Mouse (Mus musculus) CH12.LX (cell line): ENCODE results near the gene Slc25a28. TPM values are rescaled to one million over a fixed set of nuclear protein-coding genes. Genes with fewer than 3 reads are reported as not detected.

Source experiments
- DNase-seq: peaks from one replicate; pipeline ENCODE4 v3.0.0-alpha.2; 2013; ENCODE audit errors: extremely low read depth
- H3K27ac ChIP-seq: 2 replicates; pipeline ENCODE4 v1.5.1; 2012; ENCODE audit warnings: low read depth, mild to moderate bottlenecking, control low read depth, moderate library complexity; ENCODE audit not compliant: insufficient read depth
- H3K27me3 ChIP-seq: replicated peaks from 2 replicates; pipeline ENCODE3; 2012; ENCODE audit warnings: inconsistent platforms
- H3K36me3 ChIP-seq, 2 experiments: replicated peaks in 1 of 2; 2 replicates each; pipeline versions ENCODE3 to v1.6.1; 2012; ENCODE audit warnings: inconsistent platforms in 1 of 2, low read length in 1 of 2, mild to moderate bottlenecking in 1 of 2, mixed read lengths in 1 of 2, moderate library complexity in 1 of 2; ENCODE audit not compliant: control insufficient read depth in 1 of 2, insufficient read depth in 1 of 2
- H3K4me1 ChIP-seq, 2 experiments: 2 replicates each; pipeline ENCODE4 v1.6.1; 2012; ENCODE audit warnings: inconsistent platforms in 1 of 2, moderate library complexity in 1 of 2; ENCODE audit not compliant: insufficient read depth in 2 of 2, control insufficient read depth in 1 of 2
- H3K4me2 ChIP-seq: 2 replicates; pipeline ENCODE4 v1.6.1; 2012; ENCODE audit warnings: low read depth, mild to moderate bottlenecking, control low read depth; ENCODE audit not compliant: poor library complexity, insufficient read depth, severe bottlenecking
- H3K4me3 ChIP-seq, 3 experiments: fragments of 150-350 bp in 1 of 3; sonication (generic) in 1 of 3; replicated peaks in 1 of 3; 2 replicates each; pipeline versions ENCODE3 to v1.5.1; 2011 to 2012; ENCODE audit warnings: low read depth in 2 of 3, low read length in 2 of 3, mild to moderate bottlenecking in 2 of 3, moderate library complexity in 2 of 3, control low read depth in 1 of 3, improper control_type of control experiment in 1 of 3, inconsistent platforms in 1 of 3, mixed read lengths in 1 of 3; ENCODE audit not compliant: poor library complexity in 1 of 3
- H3K79me2 ChIP-seq: replicated peaks from 2 replicates; pipeline ENCODE4 v1.6.1; 2012; ENCODE audit warnings: mild to moderate bottlenecking, moderate library complexity; ENCODE audit not compliant: control insufficient read depth, poor library complexity, insufficient read depth, severe bottlenecking; ENCODE audit errors: extremely low read depth
- H3K9ac ChIP-seq: 2 replicates; pipeline ENCODE4 v1.6.1; 2012; ENCODE audit warnings: low read depth, mild to moderate bottlenecking, control low read depth, moderate library complexity; ENCODE audit not compliant: insufficient read depth
- H3K9me3 ChIP-seq: replicated peaks from 2 replicates; pipeline ENCODE3; 2012; ENCODE audit warnings: low read length, inconsistent platforms, mixed read lengths
- BHLHE40 ChIP-seq: IDR thresholded peaks from 2 replicates; pipeline ENCODE4 v1.6.1; 2011; ENCODE audit warnings: mild to moderate bottlenecking, low read depth, low read length, improper control_type of control experiment
- CHD1 ChIP-seq: IDR thresholded peaks from 2 replicates; pipeline ENCODE4 v1.6.1; 2012; ENCODE audit warnings: low read depth, low read length, improper control_type of control experiment, inconsistent platforms
- CHD2 ChIP-seq: IDR thresholded peaks from 2 replicates; pipeline ENCODE4 v1.6.1; 2011; ENCODE audit warnings: low read length, improper control_type of control experiment
- CTCF ChIP-seq, 2 experiments: IDR thresholded peaks in 1 of 2; conservative IDR thresholded peaks in 1 of 2; 2 replicates each; pipeline ENCODE4 v1.5.1; 2011 to 2012; ENCODE audit warnings: low read depth in 2 of 2, low read length in 2 of 2, improper control_type of control experiment in 1 of 2, inconsistent platforms in 1 of 2, mild to moderate bottlenecking in 1 of 2, moderate library complexity in 1 of 2
- EP300 ChIP-seq: IDR thresholded peaks from 2 replicates; pipeline ENCODE4 v1.6.1; 2011; ENCODE audit warnings: low read length, improper control_type of control experiment
- ETS1 ChIP-seq: conservative IDR thresholded peaks from 2 replicates; pipeline ENCODE4 v1.6.1; 2012; ENCODE audit warnings: low read depth, mild to moderate bottlenecking, inconsistent platforms, low read length, improper control_type of control experiment, moderate library complexity
- HCFC1 ChIP-seq: IDR thresholded peaks from 2 replicates; pipeline ENCODE4 v1.6.1; 2012; ENCODE audit warnings: low read depth, mild to moderate bottlenecking, inconsistent platforms, low read length, improper control_type of control experiment
- JUN ChIP-seq: IDR thresholded peaks from 2 replicates; pipeline ENCODE4 v1.6.1; 2011; ENCODE audit warnings: low read depth, mild to moderate bottlenecking, low read length, improper control_type of control experiment, moderate library complexity; ENCODE audit not compliant: insufficient read depth
- KAT2A ChIP-seq: IDR thresholded peaks from 2 replicates; pipeline ENCODE4 v1.6.1; 2012; ENCODE audit warnings: low read length, improper control_type of control experiment, inconsistent platforms; ENCODE audit not compliant: insufficient replicate concordance
- MAFK ChIP-seq: IDR thresholded peaks from 2 replicates; pipeline ENCODE4 v1.6.1; 2011; ENCODE audit warnings: low read length, improper control_type of control experiment; ENCODE audit not compliant: insufficient replicate concordance
- MEF2A ChIP-seq: IDR thresholded peaks from 2 replicates; pipeline ENCODE4 v1.6.1; 2014; ENCODE audit warnings: low read depth, mild to moderate bottlenecking, inconsistent platforms, low read length, improper control_type of control experiment, borderline replicate concordance
- PAX5 ChIP-seq: IDR thresholded peaks from 2 replicates; pipeline ENCODE4 v1.6.1; 2012; ENCODE audit warnings: low read length, inconsistent platforms, mixed read lengths
- RCOR1 ChIP-seq: conservative IDR thresholded peaks from 2 replicates; pipeline ENCODE4 v1.6.1; 2012; ENCODE audit warnings: low read depth, mild to moderate bottlenecking, inconsistent platforms, low read length, improper control_type of control experiment
- TBP ChIP-seq: conservative IDR thresholded peaks from 2 replicates; pipeline ENCODE4 v1.6.1; 2011; ENCODE audit warnings: low read depth, low read length, improper control_type of control experiment
- UBTF ChIP-seq: IDR thresholded peaks from 2 replicates; pipeline ENCODE4 v1.6.1; 2012; ENCODE audit warnings: low read depth, mild to moderate bottlenecking, inconsistent platforms, low read length, improper control_type of control experiment, moderate library complexity
- USF2 ChIP-seq: conservative IDR thresholded peaks from 2 replicates; pipeline ENCODE4 v1.6.1; 2011; ENCODE audit warnings: low read depth, low read length, improper control_type of control experiment
- ZMIZ1 ChIP-seq: IDR thresholded peaks from 2 replicates; pipeline ENCODE4 v1.6.1; 2012; ENCODE audit warnings: low read depth, mild to moderate bottlenecking, inconsistent platforms, low read length, improper control_type of control experiment
- dilution Hi-C: fragments of 300-500 bp; cut with MboI; formaldehyde crosslinking; loops from 2 replicates; pipeline ENCODE4 v1.14.3; 2020; ENCODE audit warnings: low sequenced_read_pairs; ENCODE audit not compliant: extremely low pct_unique_long_range_greater_than_20kb, extremely low pct_ligation_motif_present
- in situ Hi-C: fragments of 300-500 bp; cut with MboI; formaldehyde crosslinking; loops from 3 replicates; pipeline ENCODE4 v1.14.3; 2019; ENCODE audit warnings: low sequenced_read_pairs, low pct_ligation_motif_present, low pct_unique_long_range_greater_than_20kb, mixed read lengths
- polyA plus RNA-seq: library from polyadenylated mRNA; unstranded; fragments of >175 nt; gene quantifications from 2 replicates; pipeline ENCODE4 v1.2.1, GENCODE M21; 2012; ENCODE audit warnings: low read depth; ENCODE audit not compliant: insufficient read length
- total RNA-seq, 2 experiments: library from RNA; depleted of rRNA; stranded (reverse); fragments of 300-350 nt in 1 of 2; fragments of >200 nt in 1 of 2; gene quantifications; 2 replicates each; pipeline ENCODE4 v1.2.3; 2012 to 2014

Gene Slc25a28
- total and polyA plus RNA-seq, 3 experiments = 35.2 to 48.1 (median 37.8) TPM

DNA sequence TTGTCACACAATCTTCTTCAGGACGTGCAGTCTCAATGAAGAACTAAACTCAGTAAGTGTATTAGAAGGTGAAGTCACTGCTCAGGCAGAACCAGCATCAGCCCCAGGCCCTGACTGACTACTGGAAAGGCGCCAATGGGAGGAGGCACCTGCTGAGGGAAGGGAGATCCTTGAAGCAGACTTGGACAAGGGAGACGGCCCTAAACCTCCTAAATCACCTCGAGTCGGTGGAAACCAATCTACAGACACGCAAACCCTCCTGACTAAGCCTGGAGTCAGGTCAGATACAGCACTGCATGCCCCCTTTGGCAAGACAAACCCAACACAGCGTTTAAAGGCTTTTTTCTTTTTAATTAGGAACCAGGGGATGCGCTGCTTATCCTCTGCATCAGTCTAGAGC is 11.2 kb downstream of the Slc25a28 start:
- H3K27ac ChIP-seq = no peak overlapping the region
- H3K9me3 ChIP-seq = no peaks in the 10 kb centered on the region
- H3K36me3 ChIP-seq = peaks cover 23 to 60% of the 10 kb centered on the region in 2 experiments
- H3K27me3 ChIP-seq = no peaks in the 10 kb centered on the region
- H3K4me1 ChIP-seq = peaks cover 11 to 64% of the 10 kb centered on the region in 2 experiments
- in situ Hi-C loops = loop anchor here (5.0 kb wide), 1 partner anchor 36 kb away; no protein-coding TSS in a partner anchor
- H3K79me2 ChIP-seq = no peaks in the 10 kb centered on the region
- DNase-seq = no peak
- no peak overlapping the region for H3K4me3 ChIP-seq
- H3K4me2 ChIP-seq = no peak overlapping the region
- dilution Hi-C loops = no loop called here
- no peak overlapping the region for H3K9ac ChIP-seq
- TF ChIP-seq UBTF (no peak), TBP (no peak), CHD1 (no peak), USF2 (no peak), MAFK (no peak), MEF2A (no peak), CTCF (conservative IDR thresholded peaks at IDR 0.05 in 1 of 2, IDR thresholded peaks at IDR 0.05 in 1 of 2; ENCODE audit: low read depth in 2 of 2, low read length in 2 of 2) (no peak), HCFC1 (no peak), JUN (no peak), ETS1 (no peak), EP300 (no peak), CHD2 (no peak), KAT2A (no peak), RCOR1 (no peak), PAX5 (no peak), BHLHE40 (no peak)

DNA sequence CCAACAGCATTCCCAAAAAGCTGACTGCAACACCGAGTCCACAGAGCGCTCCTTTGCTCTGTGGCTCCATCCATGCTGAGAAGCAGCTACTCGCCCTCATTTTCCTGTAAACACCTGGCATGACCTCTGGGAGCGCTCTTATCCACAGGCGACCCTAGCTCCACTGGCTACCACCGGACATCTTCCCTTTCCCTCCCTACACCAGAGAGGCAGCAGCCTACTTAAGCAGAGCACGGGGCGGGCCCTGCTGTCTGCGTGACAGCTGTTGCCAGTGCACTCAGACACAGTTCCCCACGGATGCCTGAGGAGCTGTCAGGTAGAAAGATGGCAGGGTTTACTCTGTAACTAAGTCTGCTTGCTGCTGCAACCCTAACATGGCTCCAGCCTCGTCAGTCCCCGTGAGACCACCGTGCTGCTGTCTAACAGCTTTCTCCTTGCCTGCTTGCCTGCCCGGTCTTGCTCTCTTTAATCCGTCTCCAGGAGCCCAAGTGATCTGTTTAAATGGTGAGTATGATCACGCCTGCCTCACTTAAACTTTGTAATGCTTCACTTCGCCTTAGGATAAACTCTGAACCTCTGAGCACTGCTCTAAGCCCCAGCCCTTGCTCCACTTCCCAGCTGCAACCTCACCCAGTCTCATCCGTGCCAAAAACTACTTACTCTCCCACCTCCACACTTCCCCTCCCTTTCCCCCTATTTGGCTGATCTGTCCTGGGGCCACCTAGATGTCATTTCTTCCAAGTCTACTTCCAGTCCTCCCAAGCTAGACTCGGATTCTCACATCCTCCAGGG is 12.3 kb downstream of the Slc25a28 start:
- Histone ChIP-seq H3K36me3 (peaks cover 23 to 56% of the 10 kb centered on the region in 2 experiments), H3K4me1 (peaks cover 11 to 53% of the 10 kb centered on the region in 2 experiments), H3K4me3 (no peak overlapping the region), H3K27ac (no peak overlapping the region), H3K9me3 (no peaks in the 10 kb centered on the region), H3K4me2 (no peak overlapping the region), H3K79me2 (no peaks in the 10 kb centered on the region), H3K9ac (no peak overlapping the region), H3K27me3 (no peaks in the 10 kb centered on the region)
- DNase-seq = no peak
- TF ChIP-seq CTCF (conservative IDR thresholded peaks at IDR 0.05 in 1 of 2, IDR thresholded peaks at IDR 0.05 in 1 of 2; ENCODE audit: low read depth in 2 of 2, low read length in 2 of 2) = peak in 1 of 2 experiments; percentile 28; a peak in 2 of 4 replicates
- no peak for TF ChIP-seq ZMIZ1
- dilution Hi-C loops = no loop called here
- in situ Hi-C loops = loop anchor here (5.0 kb wide), 1 partner anchor 35 kb away; no protein-coding TSS in a partner anchor
